Mouse (Mus musculus) forebrain, embryonic 12.5 days (tissue): Measurements from ENCODE around the gene Dpf3. TPM values are rescaled to one million over a fixed set of nuclear protein-coding genes. Genes with fewer than 3 reads are reported as not detected.

Source experiments
- ATAC-seq: fragments of 200-750 bp; cut with Nextera tagmentation; 2 replicates; pipeline ENCODE4 v1.8.0; 2017; ENCODE audit warnings: moderate TSS enrichment; ENCODE audit not compliant: low FRiP score
- H3K27ac ChIP-seq: fragments of 300-500 bp; sonication (generic); 2 replicates; pipeline ENCODE4 v1.5.1; 2016; ENCODE audit warnings: mild to moderate bottlenecking
- H3K27me3 ChIP-seq: fragments of 300-500 bp; sonication (generic); 2 replicates; pipeline ENCODE4 v1.6.1; 2016; ENCODE audit warnings: mild to moderate bottlenecking
- H3K36me3 ChIP-seq: fragments of 300-500 bp; sonication (generic); replicated peaks from 2 replicates; pipeline ENCODE4 v1.6.1; 2016; ENCODE audit warnings: mild to moderate bottlenecking
- H3K4me1 ChIP-seq: fragments of 300-500 bp; sonication (generic); 2 replicates; pipeline ENCODE4 v1.6.1; 2016
- H3K4me2 ChIP-seq: fragments of 300-500 bp; sonication (generic); 2 replicates; pipeline ENCODE4 v1.6.1; 2016; ENCODE audit warnings: mild to moderate bottlenecking, moderate library complexity
- H3K4me3 ChIP-seq: fragments of 300-500 bp; sonication (generic); replicated peaks from 2 replicates; pipeline ENCODE4 v1.5.1; 2016; ENCODE audit warnings: mild to moderate bottlenecking
- H3K9ac ChIP-seq: fragments of 300-500 bp; sonication (generic); 2 replicates; pipeline ENCODE4 v1.6.1; 2016; ENCODE audit warnings: mild to moderate bottlenecking
- H3K9me3 ChIP-seq: fragments of 300-500 bp; sonication (generic); 2 replicates; pipeline ENCODE4 v1.6.1; 2016
- WGBS: fragments of 180-500 bp; shearing (Covaris S2); methylation state at CpG from one replicate; pipeline ENCODE4 v1.1.7; 2016; 5-methylcytosine and 5-hydroxymethylcytosine counted together
- polyA plus RNA-seq: library from polyadenylated mRNA; unstranded; fragments of >200 nt; fragmentation: Nextera tagmentation; extraction: Ambion mirVana; gene quantifications from 2 replicates; pipeline ENCODE4 v1.2.1, GENCODE M21; 2016

The Dpf3 gene
- polyA plus RNA-seq, 1 experiment from 2014 or later, result 7.7 TPM

DNA sequence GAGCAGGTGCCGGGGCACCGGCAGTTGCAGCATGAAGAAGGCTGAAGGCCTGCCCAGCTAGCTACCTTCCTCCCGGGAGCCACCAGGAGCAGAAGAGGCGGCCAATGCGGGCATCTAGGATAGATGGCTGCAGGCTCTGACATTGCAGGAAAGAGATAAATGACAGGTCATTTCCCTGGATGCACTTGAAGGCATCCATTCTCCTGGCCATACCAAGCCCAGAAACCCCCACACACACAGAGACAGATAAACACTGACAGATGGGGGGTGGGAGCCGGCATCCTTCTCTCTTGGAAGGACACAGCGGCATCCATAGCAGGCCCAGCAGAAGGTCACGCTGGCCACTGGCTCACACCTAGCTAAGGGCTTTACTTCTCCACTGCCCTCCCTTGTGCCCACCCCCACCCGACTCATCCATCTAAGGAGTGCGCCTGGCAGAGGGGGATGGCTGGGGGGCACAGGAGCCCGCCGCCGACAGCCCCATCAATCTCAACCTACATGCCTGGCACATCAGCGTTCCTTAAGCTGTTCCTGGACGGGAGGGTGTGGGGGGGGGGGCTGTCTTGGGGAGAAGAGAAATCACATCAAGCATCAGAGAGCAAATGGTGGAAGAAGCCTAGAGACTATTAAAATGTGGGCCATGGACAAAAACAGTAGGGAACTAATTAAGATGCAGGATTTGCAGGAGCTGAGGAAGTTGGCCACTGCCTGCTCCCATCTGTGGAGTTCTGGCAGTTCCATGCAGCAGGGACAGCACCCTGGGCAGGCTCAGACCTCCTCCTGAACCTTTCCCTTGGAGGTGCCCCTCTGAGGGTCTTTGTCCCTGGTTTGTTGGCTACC, 145.3 kb downstream of the Dpf3 start:
- Histone ChIP-seq H3K27ac (no peak overlapping the region), H3K9me3 (no peaks in the 10 kb centered on the region), H3K4me1 (peaks cover 18% of the 10 kb centered on the region), H3K36me3 (no peaks in the 10 kb centered on the region), H3K27me3 (no peaks in the 10 kb centered on the region), H3K4me2 (no peak overlapping the region), H3K4me3 (no peak overlapping the region), H3K9ac (no peak overlapping the region)
- no peak for ATAC-seq
- WGBS, result 77% methylated on average over 15 of the region's 15 CpGs

DNA sequence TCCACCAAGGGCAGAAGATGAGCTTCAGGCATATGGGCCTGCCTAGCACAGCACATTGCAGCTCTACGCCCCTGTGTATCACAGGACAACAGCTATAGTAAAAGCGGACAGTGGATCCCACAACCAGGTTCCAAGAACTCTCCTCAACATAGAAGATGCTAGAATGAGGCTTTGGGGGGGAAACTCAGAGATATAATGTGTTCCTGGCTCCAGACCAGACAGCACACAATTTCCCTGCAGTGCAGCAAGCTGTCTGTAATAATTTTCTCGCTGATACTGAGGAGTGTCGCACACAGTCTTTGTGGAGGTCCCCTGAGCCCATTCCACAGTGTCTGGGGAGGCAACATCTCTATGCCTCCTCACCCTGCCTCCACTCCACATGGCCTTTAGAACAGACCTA, 146.6 kb downstream of the Dpf3 start:
- H3K27ac ChIP-seq, result no peak overlapping the region
- 93% methylated on average over 4 of the region's 4 CpGs for WGBS

GRCm38 (mm10) chr12:83338345-83338744, 149.2 kb downstream of the Dpf3 start:
- Histone ChIP-seq H3K4me2 (no peak overlapping the region), H3K4me3 (no peak overlapping the region), H3K27ac (peak overlapping the region; percentile 73)

More for the DNA sequence above, 146.6 kb downstream of the Dpf3 start:
- Histone ChIP-seq H3K9ac (no peak overlapping the region), H3K9me3 (no peaks in the 10 kb centered on the region), H3K4me2 (no peak overlapping the region), H3K4me1 (peaks cover 27% of the 10 kb centered on the region), H3K36me3 (no peaks in the 10 kb centered on the region), H3K27me3 (no peaks in the 10 kb centered on the region), H3K4me3 (no peak overlapping the region)
- ATAC-seq, result no peak

GRCm38 (mm10) chr12:83337776-83338149, 149.8 kb downstream of the Dpf3 start:
- no peak for ATAC-seq
- H3K27me3 ChIP-seq, result no peaks in the 10 kb centered on the region
- peaks cover 27% of the 10 kb centered on the region for H3K4me1 ChIP-seq
- H3K27ac ChIP-seq, result peak overlapping the region; percentile 73
- WGBS, result 59% methylated on average over 7 of the region's 7 CpGs
- H3K4me2 ChIP-seq, result no peak overlapping the region
- H3K9me3 ChIP-seq, result no peaks in the 10 kb centered on the region
- H3K4me3 ChIP-seq, result no peak overlapping the region
- no peak overlapping the region for H3K9ac ChIP-seq
- H3K36me3 ChIP-seq, result no peaks in the 10 kb centered on the region

More at GRCm38 (mm10) chr12:83338345-83338744, 149.2 kb downstream of the Dpf3 start:
- Histone ChIP-seq H3K36me3 (no peaks in the 10 kb centered on the region), H3K9ac (no peak overlapping the region), H3K9me3 (no peaks in the 10 kb centered on the region), H3K4me1 (peaks cover 27% of the 10 kb centered on the region), H3K27me3 (no peaks in the 10 kb centered on the region)
- no peak for ATAC-seq
- 81% methylated on average over 1 of the region's 1 CpGs for WGBS

DNA sequence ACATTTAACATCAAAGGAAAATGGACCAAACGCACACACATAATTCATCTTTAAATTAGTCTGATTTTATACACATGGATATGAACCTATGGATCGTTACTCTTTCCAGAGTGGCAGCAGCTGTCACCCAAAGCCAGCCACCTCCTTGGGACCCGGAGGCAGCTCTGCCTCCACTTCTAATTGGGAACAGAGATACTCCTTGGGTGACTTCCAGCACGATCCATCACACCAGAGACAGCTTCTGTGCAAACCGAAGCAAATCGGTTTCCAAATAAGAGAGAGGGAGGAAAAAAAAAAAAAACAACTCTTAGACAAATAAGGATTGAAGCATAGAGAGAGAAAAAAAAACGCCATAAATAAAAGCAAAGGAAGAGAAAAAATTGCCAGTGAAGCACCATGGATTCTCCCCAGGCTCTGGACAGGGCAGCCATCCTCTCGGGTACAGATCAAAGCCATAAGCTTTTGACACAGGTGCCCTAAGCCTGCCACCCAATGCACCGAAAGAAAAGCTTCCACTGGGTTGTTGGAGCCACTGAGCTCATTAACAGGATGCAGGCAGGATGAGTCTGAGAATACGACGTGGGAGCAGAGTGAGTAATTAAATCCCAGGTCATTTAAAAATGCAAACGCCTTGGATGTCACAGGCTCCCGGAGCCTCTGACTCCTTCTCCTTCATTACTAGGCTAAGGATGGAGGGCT, 150.3 kb downstream of the Dpf3 start:
- Histone ChIP-seq H3K4me2 (no peak overlapping the region), H3K36me3 (no peaks in the 10 kb centered on the region), H3K9ac (no peak overlapping the region), H3K27ac (peak overlapping the region; percentile 73), H3K27me3 (no peaks in the 10 kb centered on the region), H3K9me3 (no peaks in the 10 kb centered on the region), H3K4me1 (peaks cover 22% of the 10 kb centered on the region), H3K4me3 (no peak overlapping the region)
- no peak; the same call in 1 of the 2 replicates for ATAC-seq
- 21% methylated on average over 13 of the region's 13 CpGs for WGBS

- H3K4me3 ChIP-seq, result no peak overlapping the region
- 84% methylated on average over 7 of the region's 7 CpGs for WGBS
- no peak for ATAC-seq
- H3K27ac ChIP-seq, result no peak overlapping the region
- no peaks in the 10 kb centered on the region for H3K36me3 ChIP-seq
- no peak overlapping the region for H3K9ac ChIP-seq
- H3K9me3 ChIP-seq, result no peaks in the 10 kb centered on the region
- H3K4me2 ChIP-seq, result no peak overlapping the region
- no peaks in the 10 kb centered on the region for H3K27me3 ChIP-seq
- H3K4me1 ChIP-seq, result peaks cover 12% of the 10 kb centered on the region
These were observed 157.5 kb downstream of the Dpf3 start for GRCm38 (mm10) chr12:83330056-83330455.

GRCm38 (mm10) chr12:83328899-83329298, 158.6 kb downstream of the Dpf3 start:
- Histone ChIP-seq H3K4me2 (no peak overlapping the region), H3K4me1 (peaks cover 12% of the 10 kb centered on the region), H3K27me3 (no peaks in the 10 kb centered on the region), H3K9ac (no peak overlapping the region), H3K9me3 (no peaks in the 10 kb centered on the region), H3K36me3 (no peaks in the 10 kb centered on the region), H3K27ac (0 out of 2 replicates have a peak overlapping the region, but pooled peaks have one; percentile 36), H3K4me3 (no peak overlapping the region)
- ATAC-seq, result no peak
- 76% methylated on average over 13 of the region's 13 CpGs for WGBS

GRCm38 (mm10) chr12:83328491-83328890, 159.0 kb downstream of the Dpf3 start:
- Histone ChIP-seq H3K27ac (0 out of 2 replicates have a peak overlapping the region, but pooled peaks have one; percentile 36), H3K4me3 (no peak overlapping the region), H3K36me3 (no peaks in the 10 kb centered on the region), H3K4me2 (no peak overlapping the region), H3K9ac (no peak overlapping the region), H3K4me1 (peaks cover 12% of the 10 kb centered on the region), H3K27me3 (no peaks in the 10 kb centered on the region), H3K9me3 (no peaks in the 10 kb centered on the region)
- ATAC-seq, result no peak
- 69% methylated on average over 4 of the region's 4 CpGs for WGBS

DNA sequence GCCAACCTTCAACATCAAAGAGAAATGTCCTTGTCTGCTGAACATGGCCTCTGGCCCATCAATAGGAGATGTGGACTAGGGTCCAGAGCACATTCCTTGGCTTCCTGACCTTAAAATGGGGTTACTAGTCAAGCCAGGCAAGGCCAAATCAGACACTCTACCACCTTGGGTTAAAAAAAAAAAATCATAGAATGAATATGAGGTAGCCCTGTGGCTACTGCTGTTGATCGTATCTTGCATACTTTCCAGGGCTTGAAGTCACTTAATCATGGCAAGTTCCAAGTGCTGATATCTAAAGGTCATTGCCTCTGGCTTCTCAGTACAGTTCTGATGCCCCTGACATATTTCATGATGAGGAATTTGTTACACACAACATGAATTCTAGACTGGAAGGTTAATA, 160.1 kb downstream of the Dpf3 start:
- Histone ChIP-seq H3K9me3 (no peaks in the 10 kb centered on the region), H3K4me2 (no peak overlapping the region), H3K27ac (no peak overlapping the region), H3K4me1 (peaks cover 12% of the 10 kb centered on the region), H3K36me3 (no peaks in the 10 kb centered on the region), H3K9ac (no peak overlapping the region), H3K27me3 (no peaks in the 10 kb centered on the region), H3K4me3 (no peak overlapping the region)
- ATAC-seq, result no peak
- whole genome bisulfite sequencing, result 86% methylated on average over 1 of the region's 1 CpGs

DNA sequence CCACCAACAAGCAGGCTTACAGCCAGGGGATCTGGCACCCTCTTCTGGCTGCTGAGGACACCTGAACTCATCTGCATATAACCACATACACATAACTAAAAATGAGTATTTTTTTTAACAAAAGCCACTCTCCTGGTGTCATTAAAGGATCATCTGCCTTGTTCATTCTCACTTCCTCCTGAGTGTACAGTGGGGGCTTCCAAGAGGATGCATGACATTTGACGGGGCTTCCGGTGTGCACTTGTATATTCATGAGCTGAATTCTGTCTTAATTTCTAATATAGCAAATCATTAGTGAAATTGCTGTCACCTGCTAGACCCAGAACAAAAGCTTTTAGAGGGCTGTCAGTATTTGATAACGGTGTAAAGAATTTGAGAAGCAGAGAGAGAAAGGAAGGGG, 166.8 kb downstream of the Dpf3 start:
- Histone ChIP-seq H3K27ac (no peak overlapping the region), H3K36me3 (no peaks in the 10 kb centered on the region), H3K9me3 (no peaks in the 10 kb centered on the region), H3K27me3 (no peaks in the 10 kb centered on the region), H3K4me1 (peaks cover 15% of the 10 kb centered on the region), H3K9ac (no peak overlapping the region), H3K4me3 (no peak overlapping the region), H3K4me2 (no peak overlapping the region)
- 72% methylated on average over 3 of the region's 3 CpGs for WGBS
- ATAC-seq, result no peak

DNA sequence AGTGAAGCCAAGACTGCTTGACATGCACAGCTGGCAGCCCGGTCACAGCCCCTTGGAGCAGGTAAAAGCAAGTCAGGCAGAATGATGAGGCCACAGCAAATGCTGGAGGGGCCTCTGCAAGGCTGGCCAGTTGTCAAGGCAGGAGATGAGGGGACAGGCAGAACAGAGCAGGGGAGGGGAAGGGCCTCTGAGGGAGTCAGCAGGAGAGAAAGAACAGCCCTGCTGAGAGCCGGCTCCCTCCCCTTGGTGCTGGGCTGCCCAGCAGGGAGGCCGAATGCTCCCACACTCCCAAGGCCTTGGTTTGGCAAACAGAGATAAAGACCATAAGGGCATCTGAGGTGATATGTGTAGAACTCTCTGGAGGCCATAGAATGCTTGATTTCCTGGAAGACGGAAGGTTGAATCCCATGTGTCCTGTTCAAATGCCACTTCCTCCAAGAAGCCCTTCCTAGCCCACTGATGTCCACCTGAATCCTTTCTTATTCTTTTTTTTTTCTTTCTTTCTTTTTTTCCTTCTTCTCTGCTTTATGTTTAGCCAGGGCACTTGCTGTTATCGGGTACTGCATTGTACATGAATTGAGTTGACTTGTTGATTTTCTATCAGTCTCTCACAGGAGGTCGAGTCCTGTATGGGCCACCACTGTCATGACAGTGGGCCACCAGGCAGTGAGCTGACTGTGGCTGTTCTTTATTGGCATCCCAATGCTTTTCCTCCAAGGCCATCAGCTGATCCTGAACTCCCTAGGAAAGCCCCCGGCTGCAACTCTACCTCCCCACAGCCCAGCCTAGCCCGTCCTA, 169.7 kb downstream of the Dpf3 start:
- ATAC-seq, result 0 out of 2 replicates have a peak, but pooled peaks have one; percentile 27
- no peaks in the 10 kb centered on the region for H3K9me3 ChIP-seq
- no peak overlapping the region for H3K4me3 ChIP-seq
- H3K36me3 ChIP-seq, result no peaks in the 10 kb centered on the region
- H3K27ac ChIP-seq, result no peak overlapping the region
- WGBS, result 70% methylated on average over 8 of the region's 8 CpGs
- H3K4me1 ChIP-seq, result peaks cover 15% of the 10 kb centered on the region
- no peak overlapping the region for H3K9ac ChIP-seq
- H3K4me2 ChIP-seq, result no peak overlapping the region
- no peaks in the 10 kb centered on the region for H3K27me3 ChIP-seq

DNA sequence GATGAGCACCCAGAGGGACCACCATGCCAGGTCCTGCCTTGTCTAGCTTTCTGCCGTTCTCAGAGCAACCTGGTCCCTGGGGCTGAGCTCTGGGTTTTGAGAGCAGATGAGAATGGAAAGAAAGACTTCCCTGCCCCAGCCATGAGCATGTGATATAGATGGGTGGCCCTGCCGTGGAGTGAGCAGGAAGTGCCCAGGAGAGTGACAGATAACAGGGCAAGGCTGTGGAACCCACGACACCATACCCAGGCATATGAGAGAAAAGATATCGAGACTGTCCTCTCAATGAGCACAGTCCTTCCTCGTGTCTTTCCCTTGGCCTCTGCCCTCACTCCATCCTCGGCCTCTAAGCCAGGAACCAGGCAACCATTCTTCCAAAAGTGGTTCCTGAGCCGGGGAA, 172.8 kb downstream of the Dpf3 start:
- no peak overlapping the region for H3K4me2 ChIP-seq
- no peaks in the 10 kb centered on the region for H3K9me3 ChIP-seq
- H3K4me3 ChIP-seq, result no peak overlapping the region
- 74% methylated on average over 7 of the region's 7 CpGs for WGBS
- no peak overlapping the region for H3K27ac ChIP-seq
- H3K9ac ChIP-seq, result no peak overlapping the region
- H3K27me3 ChIP-seq, result no peaks in the 10 kb centered on the region
- no peak for ATAC-seq
- H3K4me1 ChIP-seq, result peaks cover 16% of the 10 kb centered on the region
- no peaks in the 10 kb centered on the region for H3K36me3 ChIP-seq
